Mouse (Mus musculus) B cell, adult 2 months (primary cell): ENCODE results near the gene Lsamp.
A peak's percentile ranks its signal among the peaks of the same experiment; 100 is the strongest.

Experiments
- DNase-seq, 2 experiments: peaks; one replicate each; pipeline ENCODE4 v3.0.0; 2022

Gene Lsamp

DNA sequence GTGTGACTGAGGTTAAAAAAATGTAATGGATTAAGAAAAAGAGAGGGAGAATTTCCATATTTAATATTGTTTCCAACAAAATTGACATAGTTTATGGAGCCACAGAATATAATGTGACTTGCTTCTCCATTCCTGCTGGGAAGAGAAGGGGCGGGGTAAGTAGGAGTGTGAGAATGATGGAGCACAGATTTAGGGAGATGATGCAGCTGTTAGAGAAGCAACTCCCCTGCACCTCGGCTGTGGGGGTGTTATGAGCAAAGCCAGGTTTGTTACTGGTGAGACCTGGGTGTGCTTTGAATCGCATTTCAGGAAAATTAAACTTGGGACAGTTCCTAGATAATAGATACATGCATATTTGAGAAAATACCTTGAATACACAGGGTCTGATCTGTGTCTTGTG, 987.2 kb downstream of the Lsamp start:
- no peak for DNase-seq

DNA sequence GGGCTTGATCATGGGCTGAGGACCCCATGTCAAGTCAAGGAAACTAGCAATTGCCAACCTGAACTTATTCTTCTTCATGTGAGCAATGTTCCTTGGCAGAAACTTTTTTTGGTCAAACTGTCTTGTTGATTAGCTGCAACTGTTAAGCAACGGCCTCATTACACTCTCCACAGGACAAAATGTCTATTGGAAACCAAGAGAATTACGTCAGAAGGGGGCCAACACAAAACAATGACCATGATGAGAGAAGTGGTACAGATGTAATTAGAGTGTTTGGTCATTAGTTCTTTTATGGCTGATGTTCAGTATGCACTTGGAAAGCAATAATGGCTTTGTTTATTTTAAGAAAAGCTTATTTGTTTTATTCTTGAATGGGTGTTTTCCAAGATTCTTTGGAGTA, 989.9 kb downstream of the Lsamp start:
- no peak for DNase-seq

DNA sequence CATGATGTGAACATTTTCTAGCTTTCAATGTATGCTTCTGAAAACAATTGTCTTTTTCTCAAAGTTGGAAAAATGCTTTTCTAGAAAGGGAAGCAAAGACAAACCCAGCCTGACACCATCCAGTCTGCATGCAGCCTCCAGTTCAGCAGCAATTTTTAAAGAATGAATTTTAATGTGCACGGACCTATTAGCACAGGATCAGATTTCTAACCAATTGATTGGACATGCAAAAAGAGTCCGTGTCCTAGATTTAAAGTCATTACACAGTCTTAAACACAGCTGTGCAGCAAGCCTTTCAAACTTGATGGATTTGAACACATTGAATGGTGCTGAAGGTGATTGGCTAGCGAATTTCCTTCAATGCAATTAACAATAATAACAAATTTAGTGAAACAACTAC, 998.9 kb downstream of the Lsamp start:
- no peak for DNase-seq

DNA sequence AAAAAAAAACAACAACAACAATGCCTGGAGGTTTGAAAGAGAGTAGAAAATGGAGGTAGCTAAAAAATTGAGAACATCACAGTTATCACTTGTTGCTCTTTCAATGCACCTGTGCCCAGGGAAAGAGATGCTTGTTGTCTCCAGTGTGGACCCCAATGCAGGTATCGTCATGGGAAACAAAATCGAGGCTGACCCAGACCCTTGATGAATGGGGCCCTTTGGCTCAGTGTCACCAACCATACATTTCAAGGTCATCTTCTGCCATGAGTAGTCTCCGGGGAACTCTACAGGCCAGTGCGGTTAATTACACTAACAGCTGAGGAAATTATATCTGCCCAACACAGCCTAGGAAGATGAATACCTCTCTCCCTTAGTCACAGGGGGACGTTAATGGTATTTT, 1023.4 kb downstream of the Lsamp start:
- DNase-seq, result no peak

GRCm38 (mm10) chr16:41034746-41035145, 1050.6 kb downstream of the Lsamp start:
- no peak for DNase-seq

DNA sequence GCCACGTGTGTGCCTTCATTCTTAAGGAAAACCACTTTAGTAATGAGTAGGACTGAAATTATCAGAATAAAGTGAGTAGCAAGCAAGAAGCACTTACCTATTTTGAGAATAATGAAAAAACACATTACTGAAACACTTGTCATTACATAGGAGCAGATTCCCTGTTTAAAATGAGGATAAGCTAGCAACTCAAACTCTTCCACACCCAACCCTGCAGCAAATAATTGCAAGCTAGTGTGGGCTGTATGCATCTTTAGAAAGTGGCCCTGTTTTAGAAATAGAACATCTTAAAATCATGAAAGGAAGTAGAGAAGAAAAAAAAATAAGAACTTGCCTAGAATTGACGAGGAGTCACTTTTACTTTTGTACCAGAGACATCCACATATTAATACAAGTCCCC, 1057.5 kb downstream of the Lsamp start:
- DNase-seq, result no peak

DNA sequence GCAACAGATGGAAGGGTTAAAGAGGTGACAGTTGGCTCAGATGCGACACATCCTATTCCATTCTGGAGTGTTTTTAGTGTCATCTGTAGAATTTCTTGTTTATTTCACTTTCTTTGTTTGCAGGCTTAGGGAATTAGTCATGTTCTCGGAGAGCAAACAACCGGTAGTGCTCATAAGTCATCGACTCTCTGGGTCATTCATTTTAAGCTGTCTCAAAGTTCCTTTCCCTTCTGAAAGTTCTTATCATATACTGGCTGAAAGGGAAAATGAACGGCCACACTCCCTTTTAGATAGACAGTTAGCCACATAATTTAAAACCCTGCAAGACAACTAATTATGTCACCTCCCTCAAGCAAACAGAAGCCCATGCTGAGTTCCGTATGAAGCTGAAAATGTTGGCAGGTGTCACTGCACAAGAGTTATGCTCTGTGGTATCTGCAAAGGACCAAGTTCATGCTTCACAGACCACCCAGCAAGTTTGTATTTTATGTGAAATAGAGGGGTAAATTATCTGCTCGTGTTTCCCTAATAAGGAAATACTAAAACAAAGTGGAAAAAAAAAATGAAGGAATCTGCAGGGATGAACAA, 1079.2 kb downstream of the Lsamp start:
- no peak for DNase-seq

DNA sequence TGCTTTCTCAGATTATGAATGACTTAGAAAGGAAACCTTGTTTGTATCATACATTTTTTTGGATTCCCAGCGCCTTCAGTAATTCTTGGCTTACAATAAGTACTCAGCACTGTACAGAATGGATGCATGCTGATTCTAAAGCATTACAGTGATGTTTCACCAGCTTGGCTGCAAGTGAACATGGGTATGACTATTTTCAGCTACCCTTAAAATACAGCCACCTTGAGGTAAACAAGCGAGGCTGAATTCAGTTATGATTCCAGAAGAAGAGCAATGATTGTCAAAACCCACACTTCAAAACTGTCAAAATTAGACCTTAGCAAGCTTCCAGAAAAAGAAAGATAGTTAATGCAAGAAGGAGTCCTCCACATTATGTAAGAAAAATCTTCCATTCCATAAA, 1089.3 kb downstream of the Lsamp start:
- no peak for DNase-seq

GRCm38 (mm10) chr16:41088648-41089047, 1104.5 kb downstream of the Lsamp start:
- DNase-seq, result no peak

DNA sequence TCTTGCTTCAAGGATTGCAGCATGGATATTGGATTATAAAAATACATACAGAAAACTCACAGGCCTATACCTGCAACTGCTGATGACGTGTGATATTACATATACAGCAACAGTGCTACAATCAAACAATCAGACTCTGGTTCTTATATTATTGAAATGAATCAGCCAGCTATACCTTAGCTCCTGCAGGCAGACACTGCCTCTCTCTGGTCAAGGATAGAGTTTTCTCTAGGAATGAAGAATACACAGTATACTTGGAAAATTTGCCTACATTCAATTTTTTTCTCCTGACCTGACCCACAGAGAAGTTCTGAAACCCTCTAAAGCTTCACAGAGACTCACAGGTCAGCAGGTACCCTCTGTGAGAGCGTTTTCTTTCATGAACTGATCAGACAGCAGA, 1105.9 kb downstream of the Lsamp start:
- no peak for DNase-seq

DNA sequence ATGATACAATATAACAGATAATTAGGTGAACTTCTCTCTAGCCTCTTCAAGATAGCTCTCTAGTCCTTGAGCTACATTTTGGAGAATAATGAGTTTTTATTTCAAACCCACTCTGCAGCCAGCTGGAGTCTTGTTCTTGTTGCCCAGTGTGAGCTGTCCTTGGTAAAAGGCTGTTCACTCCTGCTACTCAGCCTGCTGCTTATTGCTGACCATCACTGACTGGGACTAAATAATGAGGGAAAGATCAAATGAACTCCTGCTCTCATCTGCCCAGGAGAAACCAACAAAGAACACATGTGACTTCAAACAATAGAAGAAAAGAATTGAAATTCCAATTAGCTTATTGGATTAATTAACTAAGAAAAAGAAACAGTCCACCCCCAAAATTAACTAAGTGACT, 1107.1 kb downstream of the Lsamp start:
- no peak for DNase-seq

GRCm38 (mm10) chr16:41102805-41103204, 1118.6 kb downstream of the Lsamp start:
- no peak for DNase-seq

DNA sequence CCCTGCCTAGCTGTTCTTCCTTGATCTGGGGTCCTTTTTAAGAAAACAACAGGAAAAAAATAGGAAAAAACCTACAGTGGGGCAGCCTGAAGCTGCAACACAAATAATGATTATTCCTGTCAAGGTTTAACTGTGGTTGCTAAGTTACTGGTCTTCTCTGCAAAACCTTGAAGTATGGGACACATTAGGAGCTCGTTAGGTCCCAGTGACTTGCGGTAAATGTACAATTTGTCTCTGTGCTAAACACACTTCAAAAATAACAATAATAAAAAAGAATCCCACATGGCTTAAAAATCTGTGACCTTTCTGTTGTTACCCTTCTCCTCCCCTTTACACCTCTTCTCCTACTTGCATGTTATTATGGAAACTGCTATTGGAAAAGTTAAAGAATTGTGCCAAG, 1140.2 kb downstream of the Lsamp start:
- no peak for DNase-seq

DNA sequence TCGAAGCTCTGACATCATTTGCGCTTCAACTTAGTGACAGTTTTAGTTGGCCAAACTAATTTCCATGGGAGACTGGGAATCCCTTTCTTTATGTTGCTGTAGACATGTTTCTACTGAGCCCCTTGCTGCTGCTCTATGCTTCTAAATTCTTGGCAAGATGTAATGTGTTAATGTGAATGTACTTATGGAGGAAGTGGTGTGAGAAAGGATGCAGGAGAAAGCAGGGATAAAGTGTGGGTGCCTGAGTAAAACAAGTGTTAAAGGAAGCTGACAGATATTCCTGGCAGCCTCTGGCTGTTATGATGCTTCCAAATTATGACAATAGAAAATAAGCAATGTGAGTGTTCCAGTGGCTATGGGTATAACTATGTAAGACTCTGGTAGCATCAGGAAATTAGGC, 1140.9 kb downstream of the Lsamp start:
- no peak for DNase-seq

GRCm38 (mm10) chr16:41131053-41131452, 1146.9 kb downstream of the Lsamp start:
- no peak for DNase-seq

- DNase-seq, result no peak
These were observed 1188.7 kb downstream of the Lsamp start for GRCm38 (mm10) chr16:41172839-41173238.

DNA sequence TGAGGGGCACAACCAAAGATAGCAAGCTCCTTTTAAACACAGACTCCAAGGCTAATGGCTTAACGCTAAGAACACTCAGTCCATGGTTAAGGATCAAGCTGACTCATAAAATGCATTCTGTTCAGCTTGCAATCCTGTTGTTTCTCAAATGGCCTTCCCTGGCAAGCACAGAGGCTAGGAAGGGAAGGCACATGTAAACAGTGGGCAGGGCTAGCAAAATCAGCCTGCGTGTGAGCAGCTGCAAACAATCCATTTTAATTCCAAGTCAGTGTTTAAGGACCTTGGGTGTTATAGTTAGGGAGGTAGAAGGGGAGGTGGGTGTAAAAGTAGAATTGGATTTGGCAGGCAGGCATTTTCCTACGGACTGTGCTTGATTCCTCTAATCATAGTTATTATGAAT, 1195.4 kb downstream of the Lsamp start:
- no peak for DNase-seq

DNA sequence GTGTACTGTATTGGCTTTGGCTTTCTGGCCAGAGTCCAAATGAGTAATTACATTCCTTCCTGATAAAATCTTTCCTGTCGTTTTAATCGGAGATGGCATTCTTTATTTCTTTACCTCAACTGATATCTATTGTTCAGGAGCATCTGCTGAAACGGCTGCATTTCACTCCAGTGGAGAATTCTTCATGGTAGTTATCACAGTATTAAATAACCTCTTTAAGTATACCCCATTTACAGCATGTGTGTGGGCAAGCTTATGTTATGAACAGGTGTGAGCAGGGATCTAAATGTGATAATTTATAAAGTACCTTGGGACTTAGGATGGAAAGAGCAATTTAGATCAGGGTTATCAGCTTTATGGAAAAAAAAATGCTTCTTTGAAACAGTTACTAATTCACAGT, 1196.7 kb downstream of the Lsamp start:
- no peak for DNase-seq

DNA sequence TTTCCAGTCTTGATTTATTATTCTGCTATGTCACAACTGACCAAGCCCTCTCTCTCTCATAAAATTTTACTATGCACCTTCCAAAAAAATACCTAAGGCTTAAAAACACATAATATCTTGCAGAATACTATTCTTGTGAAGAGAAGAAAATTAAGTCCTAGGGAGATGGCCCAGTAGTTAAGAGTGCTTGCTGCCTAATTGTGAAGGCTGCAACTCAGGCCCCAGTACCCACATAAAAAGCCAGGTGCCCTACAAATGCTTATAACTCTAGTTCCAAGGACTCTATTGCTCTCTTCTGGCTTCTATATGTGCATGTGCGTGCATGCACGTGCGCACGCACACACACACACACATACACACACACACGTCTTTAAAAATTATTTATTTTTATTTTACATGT, 1225.9 kb downstream of the Lsamp start:
- no peak for DNase-seq

- DNase-seq, result no peak
These were observed 1251.7 kb downstream of the Lsamp start for GRCm38 (mm10) chr16:41235829-41236228.

GRCm38 (mm10) chr16:41242841-41243240, 1258.7 kb downstream of the Lsamp start:
- no peak for DNase-seq

DNA sequence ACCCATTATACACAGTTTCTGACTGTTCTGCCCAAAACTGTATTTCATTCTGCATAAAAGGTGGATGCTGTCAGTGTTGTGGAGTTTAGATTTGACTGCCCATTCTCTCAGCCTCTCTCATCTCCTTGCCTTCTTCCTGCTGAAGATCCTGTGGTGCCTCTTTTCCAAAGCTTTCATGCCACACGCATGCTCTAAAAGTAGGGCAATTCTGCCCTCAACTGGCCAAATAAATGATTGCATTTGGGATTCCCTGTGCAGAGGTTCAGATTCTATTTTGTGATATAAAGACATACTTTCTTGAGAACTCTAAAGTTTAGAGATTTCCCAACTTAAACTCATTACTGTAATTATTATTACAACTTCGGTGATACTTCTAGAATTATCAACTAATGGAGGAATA, 1260.5 kb downstream of the Lsamp start:
- no peak for DNase-seq

GRCm38 (mm10) chr16:41258145-41259035, 1274.2 kb downstream of the Lsamp start:
- DNase-seq, result peak; percentile 1 to 2

- DNase-seq, result no peak
These were observed 1292.0 kb downstream of the Lsamp start for GRCm38 (mm10) chr16:41275999-41276671.
